8 mouse cellular contexts compared by ENCODE assay signal in the genomic region with DNA sequence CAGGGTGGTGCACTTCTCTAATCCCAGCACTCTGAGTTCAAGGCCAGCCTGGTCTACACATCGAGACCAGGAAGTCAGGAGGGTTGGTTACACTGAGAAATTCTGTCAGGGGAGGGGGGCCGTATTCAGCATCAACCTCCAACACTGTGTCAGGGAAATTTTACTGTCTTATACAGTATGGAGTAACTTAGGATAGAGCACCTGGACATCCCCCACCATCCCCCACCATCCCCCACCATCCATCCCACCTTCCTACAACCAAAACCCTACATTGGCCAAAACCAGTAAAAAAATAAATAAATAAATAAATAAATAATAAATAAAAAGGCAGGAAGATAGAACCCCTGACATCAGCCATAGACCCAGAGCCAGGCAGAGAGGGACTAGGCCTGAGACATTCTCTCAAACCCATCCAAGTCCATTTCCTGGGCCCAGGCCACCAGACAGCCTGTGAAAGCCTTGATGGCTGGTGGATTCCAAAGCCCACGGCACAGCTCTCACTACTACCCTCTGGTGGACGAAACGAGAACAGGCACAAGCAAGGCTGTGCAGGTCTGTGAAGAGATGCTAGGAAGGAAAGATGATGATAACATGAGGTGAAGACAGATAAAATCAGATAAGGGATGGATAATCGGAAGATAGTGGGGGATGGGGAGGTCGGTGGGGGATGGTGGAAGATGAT. TPM values are rescaled to one million over a fixed set of nuclear protein-coding genes. Genes with fewer than 3 reads are reported as not detected.
DNase-seq lines count a peak whose midpoint lies in the region; ATAC-seq and TF ChIP-seq lines count a peak whose summit lies in the region.

No protein-coding gene starts in this region.

- H3K36me3 ChIP-seq in G1E (replicated peaks), result no peaks in the 10 kb centered on the region
- no peaks in the 10 kb centered on the region for H3K36me3 ChIP-seq in lung, embryonic 16.5 days (ENCODE audit: control insufficient read depth, insufficient read depth, low read length)

- peak; percentile 87 for TF ChIP-seq CTCF in G1E (IDR thresholded peaks at IDR 0.05; ENCODE audit: low read depth, low read length)
- TF ChIP-seq CTCF in bone marrow macrophage, adult 2 months (IDR thresholded peaks at IDR 0.05; ENCODE audit: low read depth, low read length), result peak; percentile 57

- no peak overlapping the region for H3K4me2 ChIP-seq in lung, embryonic 16.5 days (ENCODE audit: low read depth, low read length)

- H3K4me1 ChIP-seq in G1E (ENCODE audit: insufficient read depth, low read depth, low read length), result no peaks in the 10 kb centered on the region
- no peaks in the 10 kb centered on the region for H3K4me1 ChIP-seq in bone marrow macrophage, adult 2 months (ENCODE audit: control insufficient read depth, insufficient read depth, low read length)
- no peaks in the 10 kb centered on the region for H3K4me1 ChIP-seq in lung, embryonic 16.5 days (replicated peaks; ENCODE audit: control insufficient read depth, insufficient read depth, low read length)

- no peak overlapping the region for H3K27ac ChIP-seq in bone marrow macrophage, adult 2 months (ENCODE audit: insufficient read depth, low read depth, low read length)
- no peak overlapping the region for H3K27ac ChIP-seq in lung, embryonic 16.5 days (ENCODE audit: low read length)

- DNase-seq in G1E (ENCODE audit: low spot score), result peak; percentile 73
- DNase-seq in heart, postnatal 4 days, result peak; percentile 86
- DNase-seq in kidney, postnatal 4 days, result peak; percentile 86
- peak; percentile 88 for DNase-seq in retina, embryonic 14.5 days (ENCODE audit: low spot score)
- DNase-seq in urinary bladder, postnatal 25 days (ENCODE audit: low spot score), result peak; percentile 67

- H3K4me3 ChIP-seq in G1E (ENCODE audit: low read depth, low read length), result no peak overlapping the region
- H3K4me3 ChIP-seq in bone marrow macrophage, adult 2 months (ENCODE audit: insufficient read depth, low read length), result no peak overlapping the region
- no peak overlapping the region for H3K4me3 ChIP-seq in lung, embryonic 16.5 days (ENCODE audit: low read length)

- no peak for TF ChIP-seq POLR2A in bone marrow macrophage, adult 2 months (IDR thresholded peaks at IDR 0.05; ENCODE audit: borderline replicate concordance, low read depth, low read length)

- 27% methylated on average over 7 of the region's 7 CpGs for WGBS in lung, embryonic 16.5 days

- ATAC-seq in G1E (ENCODE audit: extremely low read depth, insufficient number of reproducible peaks, low FRiP score, poor library complexity, severe bottlenecking), result peak; percentile 34; the same call in 1 of the 2 replicates
- peak; percentile 81 for ATAC-seq in erythroblast, adult 5-6 weeks (replicated peaks; ENCODE audit: low FRiP score, poor library complexity, severe bottlenecking)
- peak; percentile 66; the same call in 1 of the 2 replicates for ATAC-seq in lung, embryonic 16.5 days (ENCODE audit: low read depth)

- H3K9me3 ChIP-seq in G1E (replicated peaks), result no peaks in the 10 kb centered on the region
- no peaks in the 10 kb centered on the region for H3K9me3 ChIP-seq in lung, embryonic 16.5 days (ENCODE audit: control insufficient read depth, low read length)

- H3K27me3 ChIP-seq in G1E (ENCODE audit: insufficient read depth, low read length), result peaks cover 28% of the 10 kb centered on the region
- H3K27me3 ChIP-seq in lung, embryonic 16.5 days (ENCODE audit: control insufficient read depth, insufficient read depth, low read depth, low read length), result no peaks in the 10 kb centered on the region; the same call in 1 of the 2 replicates

- H3K9ac ChIP-seq in lung, embryonic 16.5 days (ENCODE audit: low read length), result no peak overlapping the region

RNA-seq across cellular contexts. Expression of a gene that starts 3.7 kb away (rescaled TPM):
- total RNA-seq in G1E (2014; fragmentation: Nextera tagmentation), result not detected in 2 replicates
- 0.11 TPM in 1 of 2 replicates, not detected in the other for total RNA-seq in G1E (2017)
- not detected in 2 replicates for polyA plus RNA-seq in G1E (2012)
- polyA plus RNA-seq in bone marrow macrophage, adult 2 months (2012; ENCODE audit: insufficient read depth, insufficient read length, missing spikeins), result not detected in 2 replicates
- not detected in 2 replicates for total RNA-seq in erythroblast, adult 5-6 weeks (2015; ENCODE audit: low replicate concordance)
- not detected in 2 replicates for total RNA-seq in erythroblast, adult 5-6 weeks (2017; ENCODE audit: low replicate concordance)
- total RNA-seq in heart, postnatal 4 days (2021), result not detected
- not detected in 2 replicates for polyA plus RNA-seq in lung, embryonic 16.5 days (2015; fragmentation: Nextera tagmentation; extraction: Ambion mirVana)

RNA-seq across cellular contexts. Expression of a gene that starts 11.5 kb away (rescaled TPM):
- not detected in 2 replicates for total RNA-seq in G1E (2014; fragmentation: Nextera tagmentation)
- total RNA-seq in G1E (2017), result 0.05 TPM in 1 of 2 replicates, not detected in the other
- polyA plus RNA-seq in G1E (2012), result not detected in 2 replicates
- polyA plus RNA-seq in bone marrow macrophage, adult 2 months (2012; ENCODE audit: insufficient read depth, insufficient read length, missing spikeins), result 0.40 and 0.71 TPM in 2 replicates
- not detected in 2 replicates for total RNA-seq in erythroblast, adult 5-6 weeks (2015; ENCODE audit: low replicate concordance)
- total RNA-seq in erythroblast, adult 5-6 weeks (2017; ENCODE audit: low replicate concordance), result not detected in 2 replicates
- total RNA-seq in heart, postnatal 4 days (2021), result 1 to 10 TPM; 3.2 to 3.7 TPM
- 2.0 and 4.2 TPM in 2 replicates for polyA plus RNA-seq in lung, embryonic 16.5 days (2015; fragmentation: Nextera tagmentation; extraction: Ambion mirVana)

RNA-seq across cellular contexts. Expression of a gene that starts 15.1 kb away (rescaled TPM):
- total RNA-seq in G1E (2014; fragmentation: Nextera tagmentation) (not detected in 2 replicates), G1E (2017) (not detected in 2 replicates)
- polyA plus RNA-seq in G1E (2012), result not detected in 2 replicates
- polyA plus RNA-seq in bone marrow macrophage, adult 2 months (2012; ENCODE audit: insufficient read depth, insufficient read length, missing spikeins), result not detected in 2 replicates
- total RNA-seq in erythroblast, adult 5-6 weeks (2015; ENCODE audit: low replicate concordance), result not detected in 2 replicates
- 0.84 TPM in 1 of 2 replicates, not detected in the other for total RNA-seq in erythroblast, adult 5-6 weeks (2017; ENCODE audit: low replicate concordance)
- total RNA-seq in heart, postnatal 4 days (2021), result under 1 TPM; 0.36 to 0.67 TPM
- 0.53 and 0.69 TPM in 2 replicates for polyA plus RNA-seq in lung, embryonic 16.5 days (2015; fragmentation: Nextera tagmentation; extraction: Ambion mirVana)

RNA-seq across cellular contexts. Expression of a gene that starts 20.0 kb away (rescaled TPM):
- total RNA-seq in G1E (2014; fragmentation: Nextera tagmentation), result 13.9 and 20.2 TPM in 2 replicates
- total RNA-seq in G1E (2017), result 11.6 and 15.5 TPM in 2 replicates
- polyA plus RNA-seq in G1E (2012), result 78.0 and 91.9 TPM in 2 replicates
- 32.7 and 36.2 TPM in 2 replicates for polyA plus RNA-seq in bone marrow macrophage, adult 2 months (2012; ENCODE audit: insufficient read depth, insufficient read length, missing spikeins)
- 2.9 and 6.3 TPM in 2 replicates for total RNA-seq in erythroblast, adult 5-6 weeks (2015; ENCODE audit: low replicate concordance)
- total RNA-seq in erythroblast, adult 5-6 weeks (2017; ENCODE audit: low replicate concordance), result 0.56 and 0.68 TPM in 2 replicates
- 10 to 100 TPM; 18.8 to 20.3 TPM for total RNA-seq in heart, postnatal 4 days (2021)
- polyA plus RNA-seq in lung, embryonic 16.5 days (2015; fragmentation: Nextera tagmentation; extraction: Ambion mirVana), result 57.5 and 58.3 TPM in 2 replicates

RNA-seq across cellular contexts. Expression of a gene that starts 32.8 kb away (rescaled TPM):
- total RNA-seq in G1E (2014; fragmentation: Nextera tagmentation) (81.7 and 86.7 TPM in 2 replicates), G1E (2017) (132 and 136 TPM in 2 replicates)
- polyA plus RNA-seq in G1E (2012), result 492 and 603 TPM in 2 replicates
- 74.9 and 77.1 TPM in 2 replicates for polyA plus RNA-seq in bone marrow macrophage, adult 2 months (2012; ENCODE audit: insufficient read depth, insufficient read length, missing spikeins)
- 20.5 and 25.9 TPM in 2 replicates for total RNA-seq in erythroblast, adult 5-6 weeks (2015; ENCODE audit: low replicate concordance)
- total RNA-seq in erythroblast, adult 5-6 weeks (2017; ENCODE audit: low replicate concordance), result 36.7 and 46.1 TPM in 2 replicates
- total RNA-seq in heart, postnatal 4 days (2021), result 100 to 1,000 TPM; 134 to 145 TPM
- polyA plus RNA-seq in lung, embryonic 16.5 days (2015; fragmentation: Nextera tagmentation; extraction: Ambion mirVana), result 64.0 and 68.9 TPM in 2 replicates

Comparison
In these comparisons a context has a peak if more than half of its experiments do, and no peak if none do; other contexts are left out.
1. RNA of a gene that starts 11.5 kb away (total RNA-seq): 3.2 to 3.7 TPM in heart, postnatal 4 days; 0.05 TPM in G1E and not detected in erythroblast, adult 5-6 weeks; every median in the first group is over 4 times any median in the second.
2. Peak in every context shown above with its lines, with median percentiles within 50 percentile points of each other: ATAC-seq and DNase-seq.